Mouse (Mus musculus): ENCODE measurements at regions not wholly inside any gene's neighbourhood (a gene's known extent, or its start where the extent isn't known, plus 50 kb on each side); places are given as distances from the start of the nearest gene placed in this dataset.
"Not testable (repeated sequence)": the region's sequence is repeated elsewhere in the genome, so short reads cannot be mapped to it uniquely, and the experiment has no call there.

- DNase-seq (ENCODE audit: low read depth, low spot score): no peak
Observed at GRCm38 (mm10) chr2:71597956-71598355, 51.4 kb upstream of the Dlx2 start.

DNA sequence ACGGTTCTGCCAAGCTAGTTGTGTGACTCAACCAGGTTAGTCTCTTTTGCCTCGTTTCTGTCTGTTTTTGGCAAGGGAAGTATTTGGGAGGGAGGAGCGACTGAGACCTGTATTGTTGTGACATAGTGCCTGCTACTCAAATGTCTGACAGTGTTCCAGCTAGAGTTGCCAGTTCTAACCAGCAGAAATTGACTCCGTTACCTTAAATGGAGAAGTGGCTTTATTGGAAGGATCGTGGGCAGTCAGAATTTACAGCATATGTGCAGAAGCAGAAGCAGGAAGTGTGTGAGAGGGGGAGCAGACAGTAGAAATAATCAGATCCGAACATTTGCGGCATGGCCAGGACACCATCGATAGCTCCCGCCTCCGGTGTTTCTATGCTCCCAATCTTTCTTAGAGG, 51.8 kb upstream of the Dlx2 start:
- DNase-seq (ENCODE audit: low read depth, low spot score): no peak

DNA sequence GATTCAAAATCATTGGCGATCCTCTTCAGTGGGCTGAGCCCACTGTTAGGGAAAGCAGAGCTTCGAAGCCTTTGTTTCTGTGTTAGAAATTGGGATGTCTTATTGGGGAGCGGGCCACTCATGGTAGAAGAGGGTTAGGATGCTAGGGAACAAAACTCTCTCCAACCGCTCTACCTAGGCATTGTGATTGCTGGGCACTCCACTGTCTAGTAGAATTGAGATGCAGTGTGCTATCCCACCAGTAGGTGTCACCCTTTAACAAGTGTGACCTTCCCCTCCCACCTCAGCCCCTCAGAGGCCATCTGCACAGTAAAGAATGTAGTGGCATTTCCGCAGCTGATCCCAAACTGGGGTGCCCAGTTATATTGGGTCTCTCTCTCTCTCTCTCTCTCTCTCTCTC, 52.2 kb upstream of the Dlx2 start:
- peak; percentile 45 for DNase-seq (ENCODE audit: low read depth, low spot score)

- DNase-seq (ENCODE audit: low read depth, low spot score): no peak
Observed at GRCm38 (mm10) chr2:71600213-71600612, 53.7 kb upstream of the Dlx2 start.

DNA sequence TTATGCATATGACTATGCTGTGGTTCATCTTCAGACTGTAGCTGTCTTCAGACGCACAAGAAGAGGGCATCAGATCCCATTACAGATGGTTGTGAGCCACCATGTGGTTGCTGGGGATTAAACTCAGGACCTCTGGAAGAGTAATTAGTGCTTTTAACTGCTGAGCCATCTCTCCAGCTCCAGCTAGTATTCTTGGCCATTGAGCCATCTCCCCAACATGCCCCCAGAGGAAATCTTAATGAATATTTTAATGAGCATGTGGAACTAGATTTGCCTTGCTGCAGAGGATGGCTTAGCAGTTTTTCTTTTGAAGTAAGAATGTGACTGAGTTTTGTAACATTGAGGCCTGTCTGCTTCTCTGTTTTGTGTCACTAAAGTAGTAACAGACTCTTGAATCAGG, 54.4 kb upstream of the Dlx2 start:
- no peak for DNase-seq (ENCODE audit: low read depth, low spot score)

DNA sequence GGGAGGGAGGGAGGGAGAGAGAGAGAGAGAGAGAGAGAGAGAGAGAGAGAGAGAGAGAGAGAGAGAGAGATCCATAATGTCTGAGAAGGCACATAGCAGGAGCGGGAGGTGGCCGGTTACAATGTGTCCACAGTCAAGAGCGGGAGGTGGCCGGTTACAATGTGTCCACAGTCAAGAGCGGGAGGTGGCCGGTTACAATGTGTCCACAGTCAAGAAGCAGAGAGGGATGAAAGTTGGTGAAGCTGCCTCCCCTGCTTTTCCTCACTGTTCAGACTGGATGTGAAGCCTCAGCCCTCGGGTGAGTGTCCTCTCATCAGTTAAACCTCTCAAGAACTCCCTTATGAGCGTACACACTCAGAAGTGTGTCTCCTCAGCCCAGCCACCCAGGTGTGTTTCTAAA, 57.2 kb upstream of the Dlx2 start:
- DNase-seq (ENCODE audit: low read depth, low spot score): not testable (repeated sequence)

DNA sequence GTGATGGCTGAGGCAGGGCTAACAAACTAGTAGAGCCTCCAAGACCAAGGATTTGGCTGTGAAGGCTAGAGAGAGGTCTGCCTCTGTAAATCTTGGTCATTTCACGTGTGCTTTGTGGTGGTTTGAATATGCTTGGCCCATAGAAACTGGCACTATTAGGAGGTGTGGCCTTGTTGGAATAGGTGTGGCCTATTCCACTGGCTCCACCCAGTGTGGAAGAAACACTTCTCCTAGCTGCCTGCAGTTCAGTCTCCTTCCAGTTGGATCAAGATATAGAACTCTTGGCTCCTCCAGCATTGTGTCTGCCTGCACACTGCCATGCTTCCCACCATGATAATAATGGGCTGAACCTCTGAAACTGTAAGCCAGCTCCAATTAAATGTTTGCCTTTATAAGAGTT, 59.1 kb upstream of the Dlx2 start:
- DNase-seq (ENCODE audit: low read depth, low spot score): no peak

DNA sequence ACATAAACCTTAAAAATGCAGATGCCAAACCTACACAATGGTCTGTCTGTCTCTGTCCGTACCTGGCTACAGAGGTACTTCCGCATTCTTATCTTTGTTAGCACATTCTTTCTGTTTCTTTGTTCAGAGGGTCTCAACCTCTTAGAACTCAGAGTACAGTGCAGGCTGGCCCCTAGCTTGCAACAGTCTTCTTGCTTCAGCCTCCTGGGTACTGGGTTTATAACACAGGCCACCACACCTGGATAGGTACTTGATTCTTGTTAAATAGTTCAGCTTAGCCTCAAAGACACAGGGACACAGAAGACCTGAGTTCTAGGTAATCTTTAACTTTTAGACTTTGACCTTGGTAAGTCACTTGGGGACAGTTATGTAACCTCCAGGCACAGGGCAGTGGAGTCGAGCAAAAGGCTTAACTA, 60.5 kb upstream of the Dlx2 start:
- no peak for DNase-seq (ENCODE audit: low read depth, low spot score)

- no peak for DNase-seq (ENCODE audit: low read depth, low spot score)
Observed at GRCm38 (mm10) chr2:71613216-71613615, 66.7 kb upstream of the Dlx2 start.

DNA sequence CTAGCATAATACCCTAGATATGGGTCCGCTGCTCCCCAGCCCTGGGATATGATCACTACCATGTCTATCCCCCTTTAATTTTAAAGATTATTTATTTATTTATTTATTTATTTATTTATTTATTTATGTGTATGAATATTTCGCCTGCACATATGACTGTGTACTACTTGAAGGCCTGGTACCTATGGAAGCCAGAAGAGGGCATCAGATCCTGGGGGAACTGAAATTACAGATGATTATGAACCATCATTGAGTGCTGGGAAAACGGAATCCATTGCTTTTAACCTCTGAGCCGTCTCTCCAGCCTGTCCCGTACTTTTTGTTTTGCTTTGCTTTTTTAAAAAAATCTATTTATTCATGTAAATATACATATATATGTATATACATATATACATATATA, 70.0 kb upstream of the Dlx2 start:
- DNase-seq (ENCODE audit: low read depth, low spot score): no peak

- no peak for DNase-seq (ENCODE audit: low read depth, low spot score)
Observed at GRCm38 (mm10) chr2:71621458-71621857, 74.9 kb upstream of the Dlx2 start.

DNA sequence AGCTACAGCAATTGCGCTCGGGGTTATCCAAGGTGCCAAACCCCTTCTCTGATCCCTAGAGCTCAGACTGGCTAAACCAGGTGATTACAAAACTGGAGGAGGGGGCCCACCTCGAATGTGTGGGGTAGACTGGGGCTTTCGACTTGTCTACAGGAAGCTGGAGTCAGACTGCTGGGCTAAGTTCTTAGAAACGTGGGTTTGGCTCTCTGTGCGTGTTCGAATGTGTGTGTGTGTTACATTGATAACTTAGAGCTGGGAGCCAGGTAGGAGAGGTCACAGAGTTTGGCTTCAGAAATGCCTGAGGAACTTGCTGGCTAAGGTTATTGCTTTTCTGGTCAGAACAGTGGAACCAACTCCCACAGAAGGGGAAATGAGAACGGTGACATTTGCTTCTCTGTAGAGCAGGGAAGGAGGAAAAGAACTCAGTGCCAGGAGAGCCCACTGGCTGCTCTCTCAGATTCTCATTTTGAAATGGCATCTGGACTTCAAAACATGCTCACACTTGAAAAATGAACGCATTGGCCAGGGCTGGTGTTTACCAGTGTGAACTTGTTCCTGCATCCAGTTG, 76.1 kb upstream of the Dlx2 start:
- no peak for DNase-seq (ENCODE audit: low read depth, low spot score)

- DNase-seq (ENCODE audit: low read depth, low spot score): no peak
Observed at GRCm38 (mm10) chr2:71623134-71623533, 76.6 kb upstream of the Dlx2 start.

GRCm38 (mm10) chr2:71625298-71625902, 78.8 kb upstream of the Dlx2 start:
- no peak for DNase-seq (ENCODE audit: low read depth, low spot score)

DNA sequence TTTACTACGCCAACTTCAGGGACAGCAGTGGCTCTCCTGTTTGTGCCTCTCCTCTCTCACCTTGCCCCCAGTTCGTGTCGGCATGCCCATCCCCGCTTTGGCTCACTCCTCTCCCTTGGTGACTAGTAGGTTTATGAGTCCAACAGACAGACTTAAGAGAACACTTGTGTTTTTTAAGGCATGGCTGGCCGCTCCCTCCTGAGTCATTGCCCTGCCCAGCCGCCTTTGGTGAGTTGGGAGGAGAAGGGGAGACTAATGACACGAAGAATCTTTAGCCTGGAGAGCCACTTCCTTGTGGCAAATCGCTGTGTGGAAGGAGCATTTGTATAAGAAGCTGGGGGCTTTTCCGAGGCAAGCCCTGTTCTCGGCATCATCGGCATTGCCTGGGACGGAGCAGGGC, 79.8 kb upstream of the Dlx2 start:
- DNase-seq (ENCODE audit: low read depth, low spot score): no peak

GRCm38 (mm10) chr2:71627097-71627755, 80.7 kb upstream of the Dlx2 start:
- no peak for DNase-seq (ENCODE audit: low read depth, low spot score)

- no peak for DNase-seq (ENCODE audit: low read depth, low spot score)
Observed at GRCm38 (mm10) chr2:71628821-71629220, 82.3 kb upstream of the Dlx2 start.

GRCm38 (mm10) chr2:71629301-71630142, 83.0 kb upstream of the Dlx2 start:
- DNase-seq (ENCODE audit: low read depth, low spot score): no peak

- DNase-seq (ENCODE audit: low read depth, low spot score): no peak
Observed at GRCm38 (mm10) chr2:71630143-71630463, 83.5 kb upstream of the Dlx2 start.

GRCm38 (mm10) chr2:71633471-71633870, 86.9 kb upstream of the Dlx2 start:
- DNase-seq (ENCODE audit: low read depth, low spot score): no peak

DNA sequence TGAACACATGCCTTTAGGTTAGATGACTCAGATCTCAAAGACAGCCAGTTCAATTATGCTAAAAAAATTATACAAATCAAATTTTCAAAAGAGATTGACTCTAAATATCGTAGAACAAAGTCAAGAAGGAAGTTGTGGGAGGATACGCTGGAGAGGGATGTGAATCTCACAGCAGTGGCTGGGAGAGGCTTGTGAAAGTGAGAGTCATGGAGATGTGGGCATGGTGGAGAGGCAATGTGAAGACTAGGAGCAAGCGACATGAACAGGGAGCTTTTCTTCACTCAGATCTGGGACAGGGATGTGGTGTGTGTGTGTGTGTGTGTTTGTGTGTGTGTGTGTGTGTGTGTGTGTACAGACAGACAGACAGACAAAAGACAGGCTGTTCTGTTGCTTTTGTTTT, 87.9 kb upstream of the Dlx2 start:
- DNase-seq (ENCODE audit: low read depth, low spot score): no peak

- no peak for DNase-seq (ENCODE audit: low read depth, low spot score)
Observed at GRCm38 (mm10) chr2:71636134-71636533, 89.6 kb upstream of the Dlx2 start.

DNA sequence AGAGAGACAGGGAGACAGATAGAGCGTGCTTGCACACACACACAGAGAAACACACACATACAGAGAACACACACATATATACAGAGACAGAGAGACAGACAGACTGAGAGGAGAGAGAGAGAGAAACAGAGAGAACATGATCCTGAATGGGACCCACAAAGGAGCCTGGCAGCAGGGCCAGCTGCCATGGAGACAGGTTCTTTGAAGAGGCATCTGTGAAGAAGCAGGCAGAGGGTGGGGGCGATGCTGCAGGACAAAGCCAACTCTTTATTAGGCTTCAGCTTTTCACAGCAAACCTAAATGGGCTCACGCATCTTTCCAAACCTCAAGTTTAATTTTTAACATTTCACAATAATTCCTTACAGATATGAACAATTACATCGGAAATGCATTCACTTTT, 90.0 kb upstream of the Dlx2 start:
- no peak for DNase-seq (ENCODE audit: low read depth, low spot score)

All from retina, adult 2 months (tissue).